Mouse (Mus musculus) small intestine, adult 2 months (tissue): ENCODE results near the gene Clca3b. TPM values are rescaled to one million over a fixed set of nuclear protein-coding genes. Genes with fewer than 3 reads are reported as not detected.
"Not testable (repeated sequence)": the region's sequence is repeated elsewhere in the genome, so short reads cannot be mapped to it uniquely, and the experiment has no call there.

Experiments used
- H3K27ac ChIP-seq: fragments of 200-500 bp; 2 replicates; pipeline ENCODE4 v1.5.1; 2012; ENCODE audit warnings: low read depth, low read length, control low read depth, inconsistent platforms; ENCODE audit not compliant: insufficient read depth
- H3K27me3 ChIP-seq: fragments of 200-500 bp; 2 replicates; pipeline ENCODE4 v1.6.1; 2012; ENCODE audit warnings: mild to moderate bottlenecking, moderate library complexity, low read length, inconsistent platforms; ENCODE audit not compliant: control insufficient read depth, insufficient read depth
- H3K36me3 ChIP-seq: fragments of 200-500 bp; 2 replicates; pipeline ENCODE4 v1.6.1; 2012; ENCODE audit warnings: mild to moderate bottlenecking, low read length, control low read depth, inconsistent platforms; ENCODE audit not compliant: control insufficient read depth, insufficient read depth
- H3K4me1 ChIP-seq: fragments of 200-500 bp; 2 replicates; pipeline ENCODE4 v1.6.1; 2012; ENCODE audit warnings: low read length, inconsistent platforms, mixed read lengths; ENCODE audit not compliant: control insufficient read depth, insufficient read depth, insufficient read length
- H3K4me3 ChIP-seq: fragments of 200-500 bp; 2 replicates; pipeline ENCODE4 v1.5.1; 2012; ENCODE audit warnings: low read depth, mild to moderate bottlenecking, control low read depth, inconsistent platforms, low read length, moderate library complexity
- CTCF ChIP-seq: fragments of 200-500 bp; IDR thresholded peaks from 2 replicates; pipeline ENCODE4 v1.5.1; 2012; ENCODE audit warnings: low read depth, mild to moderate bottlenecking, control low read depth, inconsistent platforms, low read length, moderate library complexity, mixed read lengths; ENCODE audit not compliant: insufficient replicate concordance, insufficient read length; ENCODE audit errors: extremely low read depth
- POLR2A ChIP-seq: fragments of 200-500 bp; IDR thresholded peaks from 2 replicates; pipeline ENCODE4 v1.6.1; 2012; ENCODE audit warnings: low read depth, mild to moderate bottlenecking, control low read depth, inconsistent platforms, low read length, moderate library complexity
- WGBS: fragments of 180-500 bp; shearing (Covaris S2); methylation state at CpG from one replicate; pipeline ENCODE4 v1.1.7; 2018; 5-methylcytosine and 5-hydroxymethylcytosine counted together
- polyA plus RNA-seq: library from polyadenylated mRNA; depleted of rRNA; stranded (reverse); fragments of >200 nt; gene quantifications from 2 replicates; pipeline ENCODE4 v1.2.3, GENCODE M21; 2012; rRNA removed

Clca3b gene
- polyA plus RNA-seq: 20.7 and 44.3 TPM in 2 replicates

DNA sequence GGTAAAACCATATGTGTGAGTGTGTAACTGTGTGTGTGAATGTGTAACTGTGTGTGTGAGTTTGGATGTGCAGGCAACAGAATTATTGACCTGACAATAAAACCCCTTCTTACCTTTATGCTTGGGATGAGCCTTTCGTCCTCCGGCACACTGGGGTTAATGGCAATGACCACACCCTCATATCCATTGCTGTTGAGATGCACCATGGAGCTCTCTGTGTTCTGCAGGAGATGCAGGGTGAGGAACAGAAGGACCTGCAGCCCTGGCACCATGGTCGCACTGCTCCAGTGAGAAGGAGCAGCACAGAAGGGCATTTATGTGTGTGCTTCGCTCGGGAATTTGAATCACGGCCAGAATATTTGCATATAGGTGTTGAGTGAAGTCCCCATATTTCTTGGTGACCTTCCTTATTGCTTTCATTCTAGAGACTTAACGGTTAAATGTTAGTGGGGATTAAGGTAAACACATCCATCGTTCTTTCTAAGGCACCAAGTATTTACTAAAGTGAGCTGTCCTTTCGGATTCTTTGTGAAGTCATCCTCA lies at the start of gene Clca3b:
Gene Clca3b, minus strand, starts transcription at position 344 of the 543 bp plus-strand sequence.
- not testable (repeated sequence) for H3K27me3 ChIP-seq, H3K36me3 ChIP-seq, H3K4me1 ChIP-seq
- H3K27ac ChIP-seq: peak within 1 kb of the TSS; percentile 20
- WGBS: 24% methylated on average over 9 of the region's 9 CpGs
- 0 out of 2 replicates have a peak within 1 kb of the TSS, but pooled peaks have one; percentile 25 for H3K4me3 ChIP-seq

- Histone ChIP-seq H3K36me3 (no peaks in the 10 kb centered on the region), H3K27ac (peak overlapping the region; percentile 59; the same call in 1 of the 2 replicates), H3K4me3 (no peak overlapping the region), H3K27me3 (no peaks in the 10 kb centered on the region), H3K4me1 (no peaks in the 10 kb centered on the region)
- TF ChIP-seq POLR2A (no peak), CTCF (no peak)
- WGBS: 30% methylated on average over 2 of the region's 2 CpGs
Measured at GRCm38 (mm10) chr3:144897042-144897678, 48.0 kb upstream of the Clca3b start.

GRCm38 (mm10) chr3:144890246-144890758 lies 41.1 kb upstream of the Clca3b start:
- TF ChIP-seq POLR2A: no peak
- TF ChIP-seq CTCF: no peak
- H3K4me3 ChIP-seq: no peak overlapping the region
- no peaks in the 10 kb centered on the region for H3K27me3 ChIP-seq
- no peak overlapping the region for H3K27ac ChIP-seq
- no peaks in the 10 kb centered on the region for H3K36me3 ChIP-seq
- 20% methylated on average over 2 of the region's 2 CpGs for WGBS
- H3K4me1 ChIP-seq: no peaks in the 10 kb centered on the region

- TF ChIP-seq CTCF (no peak), POLR2A (no peak)
- H3K36me3 ChIP-seq: no peaks in the 10 kb centered on the region
- H3K4me3 ChIP-seq: no peak overlapping the region
- H3K27ac ChIP-seq: no peak overlapping the region
- H3K27me3 ChIP-seq: no peaks in the 10 kb centered on the region
- no peaks in the 10 kb centered on the region for H3K4me1 ChIP-seq
Measured at GRCm38 (mm10) chr3:144886957-144887356, 37.8 kb upstream of the Clca3b start.

GRCm38 (mm10) chr3:144872012-144872411 lies 22.9 kb upstream of the Clca3b start:
- not testable (repeated sequence) for H3K4me1 ChIP-seq, H3K36me3 ChIP-seq, H3K27ac ChIP-seq, H3K4me3 ChIP-seq, H3K27me3 ChIP-seq
- WGBS: 70% methylated on average over 4 of the region's 4 CpGs

- H3K36me3 ChIP-seq: 0 out of 2 replicates have a peak, but pooled peaks cover 1% of the 10 kb centered on the region
- peaks cover 4% of the 10 kb centered on the region for H3K4me1 ChIP-seq
- 5% methylated on average over 4 of the region's 4 CpGs for WGBS
- no peak overlapping the region for H3K4me3 ChIP-seq
- no peak for TF ChIP-seq POLR2A
- TF ChIP-seq CTCF: no peak
- no peaks in the 10 kb centered on the region for H3K27me3 ChIP-seq
- H3K27ac ChIP-seq: no peak overlapping the region
Measured at GRCm38 (mm10) chr3:144849584-144849983, 427 bp upstream of the Clca3b start.

DNA sequence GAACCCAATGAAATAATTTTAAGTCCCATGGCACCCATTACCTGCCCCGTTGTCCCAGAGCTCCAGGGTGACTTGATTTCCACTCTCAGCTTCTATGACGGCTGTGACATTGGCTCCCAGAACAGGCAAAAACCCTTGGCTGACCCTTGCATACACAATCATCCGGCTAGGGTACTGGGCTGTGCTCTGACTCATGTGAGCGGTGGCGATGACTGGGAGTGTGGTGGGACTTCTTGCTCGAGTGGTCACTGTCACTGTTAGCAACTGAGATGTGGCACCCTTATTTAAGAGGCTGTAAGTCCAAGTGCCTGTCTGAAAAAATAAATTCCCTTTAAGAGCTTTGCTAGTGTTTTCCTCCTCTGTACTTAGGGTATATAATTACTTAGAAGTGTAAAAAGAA lies 21.9 kb downstream of the Clca3b start:
- Histone ChIP-seq H3K27me3 (no peaks in the 10 kb centered on the region), H3K27ac (no peak overlapping the region), H3K36me3 (peaks cover 2% of the 10 kb centered on the region), H3K4me3 (no peak overlapping the region), H3K4me1 (no peaks in the 10 kb centered on the region)
- TF ChIP-seq CTCF (no peak), POLR2A (no peak)
- WGBS: 80% methylated on average over 6 of the region's 6 CpGs
